Mouse (Mus musculus) G1E (cell line): ENCODE measurements at regions not wholly inside any gene's neighbourhood (a gene's known extent, or its start where the extent isn't known, plus 50 kb on each side); places are given as distances from the start of the nearest gene placed in this dataset.

ENCODE experiments used
- ATAC-seq: 2 replicates; pipeline ENCODE4 v1.8.0; 2016; ENCODE audit warnings: mild to moderate bottlenecking; ENCODE audit not compliant: insufficient number of reproducible peaks, poor library complexity, low FRiP score, severe bottlenecking; ENCODE audit errors: extremely low read depth
- DNase-seq: peaks from one replicate; pipeline ENCODE4 v3.0.0; 2012; ENCODE audit warnings: low spot score
- H3K27me3 ChIP-seq: 2 replicates; pipeline ENCODE4 v1.6.1; 2012; ENCODE audit warnings: mild to moderate bottlenecking, low read length, inconsistent platforms; ENCODE audit not compliant: insufficient read depth
- H3K36me3 ChIP-seq: replicated peaks from 2 replicates; pipeline ENCODE3; 2012; ENCODE audit warnings: mild to moderate bottlenecking, inconsistent platforms
- H3K4me1 ChIP-seq: 2 replicates; pipeline ENCODE4 v1.6.1; 2012; ENCODE audit warnings: low read depth, low read length, inconsistent platforms, mixed read lengths; ENCODE audit not compliant: insufficient read depth
- H3K4me3 ChIP-seq: 2 replicates; pipeline ENCODE4 v1.5.1; 2012; ENCODE audit warnings: low read depth, mild to moderate bottlenecking, inconsistent platforms, low read length, moderate library complexity, mixed read lengths
- H3K9me3 ChIP-seq: replicated peaks from 2 replicates; pipeline ENCODE4 v1.6.1; 2012; ENCODE audit warnings: inconsistent platforms
- CTCF ChIP-seq: IDR thresholded peaks from 2 replicates; pipeline ENCODE4 v1.5.1; 2012; ENCODE audit warnings: low read depth, low read length, inconsistent platforms, mixed read lengths
- GATA1 ChIP-seq: IDR thresholded peaks from 2 replicates; pipeline ENCODE4 v1.6.1; 2012; ENCODE audit warnings: borderline replicate concordance, low read length, inconsistent platforms, mixed read lengths
- GATA2 ChIP-seq: IDR thresholded peaks from 2 replicates; pipeline ENCODE4 v1.6.1; 2012; ENCODE audit warnings: low read depth, low read length, inconsistent platforms, borderline replicate concordance
- POLR2AphosphoS5 ChIP-seq: IDR thresholded peaks from 2 replicates; pipeline ENCODE4 v1.6.1; 2012; ENCODE audit warnings: low read depth, low read length, inconsistent platforms; ENCODE audit not compliant: insufficient replicate concordance
- TAL1 ChIP-seq: conservative IDR thresholded peaks from 2 replicates; pipeline ENCODE4 v1.6.1; 2012; ENCODE audit warnings: low read depth, low read length, inconsistent platforms, mixed read lengths

DNA sequence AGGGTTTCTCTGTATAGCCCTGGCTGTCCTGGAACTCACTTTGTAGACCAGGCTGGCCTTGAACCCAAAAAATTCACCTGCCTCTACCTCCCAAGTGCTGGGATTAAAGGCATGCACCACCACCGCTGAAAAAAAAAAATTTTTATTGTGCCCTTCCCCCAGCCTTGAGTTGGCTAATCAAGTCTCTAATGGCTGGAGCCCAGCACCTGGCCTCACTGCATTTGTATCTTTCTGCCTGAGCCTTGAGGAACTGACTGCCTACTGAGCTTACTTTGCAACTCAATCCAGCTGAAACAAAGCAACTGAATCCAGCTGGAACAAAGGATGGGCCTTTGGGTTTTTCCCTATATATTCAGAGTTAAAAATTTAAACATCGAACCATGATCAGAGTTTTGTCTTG is 153.3 kb upstream of the Ccnh start:
- DNase-seq (no peak), ATAC-seq (no peak)
- TF ChIP-seq GATA1: no peak
- no peak for TF ChIP-seq GATA2
- TF ChIP-seq POLR2AphosphoS5: no peak
- no peak for TF ChIP-seq TAL1
- TF ChIP-seq CTCF: no peak
- Histone ChIP-seq H3K27me3 (peaks cover 3% of the 10 kb centered on the region; the same call in 1 of the 2 replicates), H3K9me3 (no peaks in the 10 kb centered on the region), H3K4me1 (no peaks in the 10 kb centered on the region), H3K36me3 (no peaks in the 10 kb centered on the region), H3K4me3 (no peak overlapping the region)

DNA sequence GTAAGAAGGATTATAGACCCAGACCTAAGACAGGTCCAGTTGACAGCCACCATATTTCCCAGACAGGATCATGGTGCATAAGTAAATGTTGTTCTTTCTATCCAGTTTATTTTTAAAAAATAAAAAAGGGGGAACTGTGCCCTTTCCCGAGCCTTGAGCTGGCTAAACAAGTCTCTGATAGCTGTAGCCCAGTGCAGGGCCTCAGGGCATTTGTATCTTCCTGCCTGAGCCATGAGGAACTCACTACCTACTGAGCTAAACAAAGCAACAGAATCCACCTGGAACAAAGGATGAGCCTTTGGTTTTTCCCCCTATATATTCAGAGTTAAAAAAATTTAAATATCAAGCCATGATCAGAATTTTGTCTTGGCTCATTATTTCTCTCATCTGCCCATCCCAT is 152.4 kb upstream of the Ccnh start:
- Histone ChIP-seq H3K27me3 (peaks cover 3% of the 10 kb centered on the region; the same call in 1 of the 2 replicates), H3K36me3 (no peaks in the 10 kb centered on the region), H3K4me3 (no peak overlapping the region), H3K4me1 (no peaks in the 10 kb centered on the region), H3K9me3 (no peaks in the 10 kb centered on the region)
- no peak for ATAC-seq
- TF ChIP-seq GATA1 (no peak), POLR2AphosphoS5 (no peak), GATA2 (no peak), TAL1 (no peak), CTCF (no peak)
- DNase-seq: no peak

DNA sequence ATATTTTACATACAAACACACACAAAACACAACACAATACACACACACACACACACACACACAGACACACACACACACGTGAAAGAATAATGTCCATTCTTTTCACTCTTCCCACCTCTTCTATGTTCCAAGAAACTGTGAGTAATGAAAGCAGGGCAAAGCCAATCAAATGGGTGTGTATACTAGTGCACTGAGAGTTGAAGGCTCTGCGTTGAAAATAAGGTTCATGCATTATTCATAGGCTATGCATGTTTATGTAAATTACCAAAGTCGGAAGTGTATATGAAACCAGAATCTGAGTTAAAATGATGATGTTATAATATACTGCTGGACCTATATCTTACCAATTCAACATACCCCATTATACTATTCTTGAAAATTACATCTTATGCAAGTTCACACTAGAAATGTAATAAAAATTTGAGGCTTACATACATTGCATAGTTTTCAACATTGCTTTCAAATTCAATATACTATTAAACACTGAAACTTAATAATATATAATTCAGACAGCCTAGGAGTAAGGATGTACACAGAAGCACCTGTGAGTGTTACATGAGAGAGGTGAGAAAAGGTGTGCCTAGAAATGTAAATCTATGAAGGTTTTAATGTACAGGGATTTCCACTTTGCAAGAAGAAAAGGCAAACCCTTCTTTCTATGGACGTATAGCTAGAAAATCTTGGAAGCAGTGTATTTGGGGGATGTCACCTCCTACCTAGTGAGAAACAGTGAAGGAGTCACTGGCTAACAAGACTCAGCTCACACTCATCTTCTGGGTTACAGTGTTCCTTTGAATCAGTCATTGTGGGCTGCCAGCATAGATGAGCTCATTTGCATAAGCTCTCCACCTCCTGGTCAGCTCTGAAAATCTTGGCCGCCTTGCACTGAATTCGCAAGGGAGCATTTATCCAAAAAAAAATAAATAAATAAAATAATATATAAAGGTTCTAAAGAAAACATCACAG is 122.3 kb upstream of the Ccnh start:
- no peaks in the 10 kb centered on the region for H3K4me1 ChIP-seq
- H3K4me3 ChIP-seq: no peak overlapping the region
- DNase-seq (no peak), ATAC-seq (no peak)
- H3K36me3 ChIP-seq: no peaks in the 10 kb centered on the region
- no peaks in the 10 kb centered on the region for H3K9me3 ChIP-seq
- no peaks in the 10 kb centered on the region; the same call in 1 of the 2 replicates for H3K27me3 ChIP-seq
- no peak for TF ChIP-seq GATA2
- TF ChIP-seq CTCF: no peak
- no peak for TF ChIP-seq TAL1
- TF ChIP-seq GATA1: no peak
- no peak for TF ChIP-seq POLR2AphosphoS5

DNA sequence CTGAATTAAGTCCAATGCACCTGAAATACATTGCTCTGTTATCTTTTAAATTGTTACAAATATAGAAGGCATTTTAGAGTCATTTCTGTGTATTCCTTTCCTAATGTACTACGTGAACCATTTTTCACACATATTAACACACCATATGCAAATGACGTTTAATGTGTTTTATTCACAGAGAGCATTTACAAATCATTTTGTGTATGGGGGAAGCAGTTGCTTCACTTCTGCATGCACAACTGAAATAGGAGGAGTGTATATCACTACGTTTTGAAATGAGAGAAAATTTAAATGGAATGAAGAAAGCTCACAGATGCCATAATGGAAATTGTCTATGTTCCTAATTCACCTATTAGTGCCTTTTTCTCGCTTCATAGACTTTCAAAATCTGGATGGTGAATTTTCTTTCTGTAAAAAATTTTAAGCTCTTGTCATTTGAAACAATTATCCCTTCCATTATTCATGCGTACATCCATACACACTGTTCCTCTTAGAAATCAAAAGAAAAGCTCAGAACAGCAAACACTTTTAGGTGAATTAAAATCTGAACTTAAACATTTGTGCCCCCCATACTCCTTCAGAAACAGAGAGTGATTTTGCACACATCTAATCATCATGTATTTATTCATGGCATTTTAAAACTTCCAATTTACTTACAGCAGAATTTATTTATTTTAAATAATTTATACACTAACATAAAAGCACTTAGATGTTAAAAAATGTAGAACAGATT is 121.5 kb upstream of the Ccnh start:
- no peak for ATAC-seq
- Histone ChIP-seq H3K4me1 (no peaks in the 10 kb centered on the region), H3K27me3 (no peaks in the 10 kb centered on the region; the same call in 1 of the 2 replicates), H3K9me3 (no peaks in the 10 kb centered on the region), H3K36me3 (no peaks in the 10 kb centered on the region), H3K4me3 (no peak overlapping the region)
- no peak for TF ChIP-seq CTCF
- no peak for TF ChIP-seq POLR2AphosphoS5
- TF ChIP-seq GATA2: no peak
- TF ChIP-seq GATA1: no peak
- no peak for TF ChIP-seq TAL1
- no peak for DNase-seq

DNA sequence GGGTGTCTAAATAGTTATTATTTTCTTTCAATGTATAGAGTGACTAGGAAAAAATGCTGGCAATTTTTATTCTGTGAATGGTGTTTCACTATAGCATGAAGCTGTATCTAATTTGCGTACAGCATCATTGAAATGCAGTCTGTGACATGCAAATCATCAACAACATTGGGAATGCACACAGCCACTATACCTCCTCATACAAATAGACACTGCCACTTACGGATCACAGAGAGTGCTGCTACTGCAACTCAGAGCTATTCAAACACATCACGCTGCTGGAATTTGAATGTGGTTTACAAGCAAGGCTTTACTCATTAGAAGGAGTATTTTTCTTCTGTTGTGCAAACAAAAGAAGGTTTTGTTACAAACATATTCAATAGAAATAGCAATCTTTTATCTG is 120.8 kb upstream of the Ccnh start:
- H3K36me3 ChIP-seq: no peaks in the 10 kb centered on the region
- ATAC-seq: no peak
- H3K4me3 ChIP-seq: no peak overlapping the region
- no peaks in the 10 kb centered on the region for H3K4me1 ChIP-seq
- H3K27me3 ChIP-seq: no peaks in the 10 kb centered on the region; the same call in 1 of the 2 replicates
- no peak for TF ChIP-seq POLR2AphosphoS5
- H3K9me3 ChIP-seq: no peaks in the 10 kb centered on the region
- DNase-seq: no peak

DNA sequence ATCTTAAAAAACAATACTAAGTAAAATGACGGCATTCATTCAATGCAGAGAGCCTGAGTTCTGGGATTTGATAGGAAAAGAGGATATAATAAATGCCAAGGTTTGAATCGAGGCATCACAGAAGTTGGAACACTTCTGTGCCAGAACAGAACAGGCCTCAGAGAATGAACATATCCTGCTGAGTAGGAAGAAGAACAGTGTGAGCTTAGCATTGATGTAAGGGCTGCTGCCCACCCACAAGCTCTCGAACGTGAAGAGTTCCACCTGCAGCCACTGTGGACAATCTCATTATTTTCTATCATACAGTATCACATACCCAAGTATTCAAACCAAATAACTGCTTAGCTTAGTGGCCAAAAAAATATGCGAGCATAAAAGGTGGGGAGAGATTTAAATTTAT is 105.9 kb upstream of the Ccnh start:
- no peak for ATAC-seq
- Histone ChIP-seq H3K27me3 (no peaks in the 10 kb centered on the region; the same call in 1 of the 2 replicates), H3K36me3 (no peaks in the 10 kb centered on the region)

More for the DNA sequence above, 105.9 kb upstream of the Ccnh start:
- H3K9me3 ChIP-seq: no peaks in the 10 kb centered on the region
- H3K4me3 ChIP-seq: no peak overlapping the region
- no peak for DNase-seq
- TF ChIP-seq POLR2AphosphoS5 (no peak), TAL1 (no peak), GATA1 (no peak), CTCF (no peak), GATA2 (no peak)
- H3K4me1 ChIP-seq: no peaks in the 10 kb centered on the region
